Mouse (Mus musculus): ENCODE measurements around the gene Kpna6. TPM values are rescaled to one million over a fixed set of nuclear protein-coding genes. Genes with fewer than 3 reads are reported as not detected.

Gene Kpna6
- 8.3 and 9.8 TPM in 2 replicates for polyA plus RNA-seq (2015; fragmentation: Nextera tagmentation; extraction: Ambion mirVana)

DNA sequence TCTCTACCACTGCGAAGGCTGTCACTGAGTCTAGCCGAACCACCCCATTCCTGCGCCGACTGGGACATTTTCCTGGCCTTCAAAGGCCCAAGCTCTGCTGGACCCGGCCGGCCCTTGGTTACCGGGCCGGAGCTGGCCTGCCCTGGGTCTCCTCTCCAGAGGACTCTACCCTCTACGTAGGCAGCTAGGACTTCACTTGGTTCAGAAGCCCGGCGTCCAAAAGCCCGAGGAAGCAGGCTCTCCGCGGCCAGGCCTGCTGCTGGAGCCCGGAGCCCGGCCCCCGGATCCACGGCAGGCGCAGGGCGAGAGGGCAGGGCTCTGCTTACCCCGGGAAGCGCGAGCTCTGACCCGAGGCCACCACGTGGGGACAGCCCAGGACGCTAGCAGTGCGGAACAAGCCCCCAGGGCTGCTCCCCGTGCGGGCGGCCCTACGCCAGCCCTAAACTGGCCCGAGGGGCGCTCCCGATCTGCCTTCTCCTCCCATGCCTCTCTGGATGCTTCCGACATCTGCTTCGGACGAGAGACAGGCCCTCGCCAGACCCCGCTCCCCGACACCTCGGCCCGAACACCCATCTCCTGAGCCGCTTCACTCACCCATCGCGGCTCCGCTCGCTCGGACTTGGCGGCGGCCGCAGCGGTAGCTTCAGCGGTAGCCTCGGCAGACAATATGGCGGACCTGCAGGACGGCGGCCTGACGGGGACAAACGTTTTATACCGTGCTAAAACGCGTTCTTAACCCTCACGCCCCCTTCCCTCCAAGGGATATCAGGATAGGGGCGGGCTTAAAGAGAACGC, at the start of gene Kpna6:
TSS of gene Kpna6 (minus strand) at position 685 of the 795 bp plus-strand sequence.
- 0 out of 2 replicates have a peak, but pooled peaks have one; percentile 18 for TF ChIP-seq CTCF (IDR thresholded peaks at IDR 0.05; ENCODE audit: low read depth)
- Histone ChIP-seq H3K4me1 (replicated peaks; ENCODE audit: control insufficient read depth, insufficient read depth, low read length) (0 out of 2 replicates have a peak, but pooled peaks cover 5% of the 10 kb centered on the region), H3K9ac (ENCODE audit: low read depth, low read length) (peak within 1 kb of the TSS; percentile 88), H3K4me3 (ENCODE audit: low read depth, low read length) (peak within 1 kb of the TSS; percentile 89), H3K27ac (ENCODE audit: low read depth, low read length) (peak within 1 kb of the TSS; percentile 87), H3K27me3 (replicated peaks; ENCODE audit: control insufficient read depth, insufficient read depth, low read length) (no peaks in the 10 kb centered on the region), H3K36me3 (ENCODE audit: control insufficient read depth, insufficient read depth) (peaks cover 11% of the 10 kb centered on the region; the same call in 1 of the 2 replicates), H3K9me3 (ENCODE audit: control insufficient read depth) (no peaks in the 10 kb centered on the region), H3K4me2 (replicated peaks; ENCODE audit: low read depth) (peak within 1 kb of the TSS; percentile 81)
- under 1% methylated on average over 65 of the region's 65 CpGs for WGBS
- ATAC-seq, result peak; percentile 90

- 92% methylated on average over 9 of the region's 9 CpGs for WGBS
- Histone ChIP-seq H3K27ac (ENCODE audit: low read depth, low read length) (no peak overlapping the region), H3K36me3 (ENCODE audit: control insufficient read depth, insufficient read depth) (peaks cover 75% of the 10 kb centered on the region), H3K4me3 (ENCODE audit: low read depth, low read length) (no peak overlapping the region), H3K9ac (ENCODE audit: low read depth, low read length) (no peak overlapping the region), H3K27me3 (replicated peaks; ENCODE audit: control insufficient read depth, insufficient read depth, low read length) (no peaks in the 10 kb centered on the region), H3K4me2 (replicated peaks; ENCODE audit: low read depth) (no peak overlapping the region), H3K9me3 (ENCODE audit: control insufficient read depth) (no peaks in the 10 kb centered on the region), H3K4me1 (replicated peaks; ENCODE audit: control insufficient read depth, insufficient read depth, low read length) (no peaks in the 10 kb centered on the region)
- no peak for ATAC-seq
- no peak for TF ChIP-seq CTCF (IDR thresholded peaks at IDR 0.05; ENCODE audit: low read depth)
Observed at GRCm38 (mm10) chr4:129716310-129716709, 43.7 kb upstream of the Kpna6 start.

GRCm38 (mm10) chr4:129709486-129710129, 37.0 kb upstream of the Kpna6 start:
- H3K4me3 ChIP-seq (ENCODE audit: low read depth, low read length), result no peak overlapping the region
- H3K9me3 ChIP-seq (ENCODE audit: control insufficient read depth), result no peaks in the 10 kb centered on the region
- no peak for TF ChIP-seq CTCF (IDR thresholded peaks at IDR 0.05; ENCODE audit: low read depth)
- peak overlapping the region; percentile 35 for H3K27ac ChIP-seq (ENCODE audit: low read depth, low read length)
- no peak for ATAC-seq
- H3K4me1 ChIP-seq (replicated peaks; ENCODE audit: control insufficient read depth, insufficient read depth, low read length), result no peaks in the 10 kb centered on the region
- peaks cover 67% of the 10 kb centered on the region for H3K36me3 ChIP-seq (ENCODE audit: control insufficient read depth, insufficient read depth)
- 82% methylated on average over 8 of the region's 8 CpGs for WGBS
- H3K9ac ChIP-seq (ENCODE audit: low read depth, low read length), result no peak overlapping the region
- no peaks in the 10 kb centered on the region for H3K27me3 ChIP-seq (replicated peaks; ENCODE audit: control insufficient read depth, insufficient read depth, low read length)
- H3K4me2 ChIP-seq (replicated peaks; ENCODE audit: low read depth), result no peak overlapping the region

- no peak overlapping the region for H3K4me2 ChIP-seq (replicated peaks; ENCODE audit: low read depth)
- 73% methylated on average over 3 of the region's 3 CpGs for WGBS
- no peak overlapping the region; the same call in 1 of the 2 replicates for H3K27ac ChIP-seq (ENCODE audit: low read depth, low read length)
- no peak for ATAC-seq
- TF ChIP-seq CTCF (IDR thresholded peaks at IDR 0.05; ENCODE audit: low read depth), result no peak
- H3K4me1 ChIP-seq (replicated peaks; ENCODE audit: control insufficient read depth, insufficient read depth, low read length), result no peaks in the 10 kb centered on the region
- no peaks in the 10 kb centered on the region for H3K27me3 ChIP-seq (replicated peaks; ENCODE audit: control insufficient read depth, insufficient read depth, low read length)
- H3K9ac ChIP-seq (ENCODE audit: low read depth, low read length), result no peak overlapping the region
- H3K4me3 ChIP-seq (ENCODE audit: low read depth, low read length), result no peak overlapping the region
- H3K36me3 ChIP-seq (ENCODE audit: control insufficient read depth, insufficient read depth), result peaks cover 56% of the 10 kb centered on the region
- H3K9me3 ChIP-seq (ENCODE audit: control insufficient read depth), result no peaks in the 10 kb centered on the region
Observed at GRCm38 (mm10) chr4:129706750-129707149, 34.2 kb upstream of the Kpna6 start.

GRCm38 (mm10) chr4:129702454-129702853, 29.9 kb upstream of the Kpna6 start:
- no peak overlapping the region for H3K4me3 ChIP-seq (ENCODE audit: low read depth, low read length)
- TF ChIP-seq CTCF (IDR thresholded peaks at IDR 0.05; ENCODE audit: low read depth), result no peak
- H3K27me3 ChIP-seq (replicated peaks; ENCODE audit: control insufficient read depth, insufficient read depth, low read length), result no peaks in the 10 kb centered on the region
- peaks cover 19% of the 10 kb centered on the region for H3K36me3 ChIP-seq (ENCODE audit: control insufficient read depth, insufficient read depth)
- H3K27ac ChIP-seq (ENCODE audit: low read depth, low read length), result peak overlapping the region; percentile 54; the same call in 1 of the 2 replicates
- 34% methylated on average over 11 of the region's 11 CpGs for WGBS
- no peak overlapping the region for H3K4me2 ChIP-seq (replicated peaks; ENCODE audit: low read depth)
- peak; percentile 37; the same call in 1 of the 2 replicates for ATAC-seq
- no peak overlapping the region for H3K9ac ChIP-seq (ENCODE audit: low read depth, low read length)
- H3K4me1 ChIP-seq (replicated peaks; ENCODE audit: control insufficient read depth, insufficient read depth, low read length), result no peaks in the 10 kb centered on the region
- H3K9me3 ChIP-seq (ENCODE audit: control insufficient read depth), result no peaks in the 10 kb centered on the region

Measured in intestine, postnatal 0 days (tissue).